9 mouse cellular contexts compared by ENCODE assay signal in genomic region chr10:117209469-117209938, GRCm38 (mm10). TPM values are rescaled to one million over a fixed set of nuclear protein-coding genes. Genes with fewer than 3 reads are reported as not detected.
DNase-seq lines count a peak whose midpoint lies in the region; ATAC-seq and TF ChIP-seq lines count a peak whose summit lies in the region.
"Had no signal": no experiment of that assay in that cellular context is flagged by ENCODE, and none has a peak within 500 bp of the region (broad histone marks: within the 10 kb centered on the region; RNA-seq: fewer than 3 reads in every experiment).

No protein-coding gene starts in this region.

- H3K9me3 ChIP-seq in midbrain, embryonic 11.5 days (ENCODE audit: control insufficient read depth, low read length), result no peaks in the 10 kb centered on the region

- TF ChIP-seq CTCF in gastrocnemius, adult 2 months (IDR thresholded peaks at IDR 0.05), result peak; percentile 85

- peak overlapping the region; percentile 63 for H3K4me3 ChIP-seq in gastrocnemius, adult 2 months
- peak overlapping the region; percentile 10; the same call in 1 of the 2 replicates for H3K4me3 ChIP-seq in midbrain, embryonic 11.5 days (ENCODE audit: low read depth, low read length)

- no peak overlapping the region for H3K27ac ChIP-seq in gastrocnemius, adult 2 months
- H3K27ac ChIP-seq in midbrain, embryonic 11.5 days (ENCODE audit: low read depth, low read length), result no peak overlapping the region

- peak overlapping the region; percentile 35; the same call in 1 of the 2 replicates for H3K4me2 ChIP-seq in midbrain, embryonic 11.5 days

- peaks cover 3% of the 10 kb centered on the region for H3K36me3 ChIP-seq in midbrain, embryonic 11.5 days (ENCODE audit: control insufficient read depth, insufficient read depth, low read length)

- H3K4me1 ChIP-seq in midbrain, embryonic 11.5 days (ENCODE audit: control insufficient read depth, insufficient read depth, low read length), result no peaks in the 10 kb centered on the region

- 7% methylated on average over 11 of the region's 11 CpGs for WGBS in large intestine, adult 2 months
- 14% methylated on average over 11 of the region's 11 CpGs for WGBS in midbrain, embryonic 11.5 days

- no peak for DNase-seq in gastrocnemius, adult 2 months
- DNase-seq in gastrocnemius, postnatal 10 days, result no peak
- DNase-seq in R1 (ENCODE audit: low read depth, low spot score), result peak; percentile 87
- peak; percentile 75 for DNase-seq in embryo, embryonic 9.5 days (ENCODE audit: extremely low spot score)
- DNase-seq in heart, postnatal 36 days, result peak; percentile 22 to 39
- DNase-seq in large intestine, adult 2 months (ENCODE audit: low read depth, low spot score), result peak; percentile 44
- DNase-seq in midbrain, embryonic 11.5 days (ENCODE audit: low spot score, missing footprints), result peak; percentile 94
- DNase-seq in testis, postnatal 14 days (ENCODE audit: low spot score), result peak; percentile 36

- ATAC-seq in midbrain, embryonic 11.5 days (ENCODE audit: low FRiP score), result peak; percentile 77

- intact Hi-C loops in gastrocnemius, adult 2 months (cut with DNase I), result loop anchor here (10.0 kb wide), 1 partner anchor 265 kb away; no protein-coding TSS in a partner anchor
- intact Hi-C loops in heart, postnatal 36 days (cut with DNase I), result loop anchor here (5.0 kb wide), 1 partner anchor 57 kb away; no protein-coding TSS in a partner anchor

- H3K27me3 ChIP-seq in midbrain, embryonic 11.5 days (ENCODE audit: control insufficient read depth, insufficient read depth, low read length), result no peaks in the 10 kb centered on the region

- no peak overlapping the region for H3K9ac ChIP-seq in midbrain, embryonic 11.5 days (ENCODE audit: low read length)

RNA-seq across cellular contexts. Expression of gene Yeats4, which starts 14.8 kb away (rescaled TPM):
- 10 to 100 TPM; 16.9 to 17.1 TPM for total RNA-seq in gastrocnemius, adult 2 months (2021)
- total RNA-seq in gastrocnemius, postnatal 10 days (2021), result 10 to 100 TPM; 24.5 to 25.2 TPM
- 10 to 100 TPM; 28.3 to 28.8 TPM for total RNA-seq in heart, postnatal 36 days (2021)
- 20.5 and 22.0 TPM in 2 replicates for polyA plus RNA-seq in large intestine, adult 2 months (2012; rRNA removed)
- 173 and 194 TPM in 2 replicates for polyA plus RNA-seq in midbrain, embryonic 11.5 days (2014; fragmentation: Nextera tagmentation; extraction: Ambion mirVana)

RNA-seq across cellular contexts. Expression of gene 9530003J23Rik, which starts 29.0 kb away (rescaled TPM):
- total RNA-seq in gastrocnemius, adult 2 months (2021), result not detected
- not detected for total RNA-seq in gastrocnemius, postnatal 10 days (2021)
- total RNA-seq in heart, postnatal 36 days (2021), result not detected
- not detected in 2 replicates for polyA plus RNA-seq in large intestine, adult 2 months (2012; rRNA removed)
- 0.14 TPM in 1 of 2 replicates, not detected in the other for polyA plus RNA-seq in midbrain, embryonic 11.5 days (2014; fragmentation: Nextera tagmentation; extraction: Ambion mirVana)
- total RNA-seq: adrenal gland, postnatal 36 days had no signal

Comparison
In these comparisons a context has a peak if more than half of its experiments do, and no peak if none do; other contexts are left out.
1. DNase-seq: peak in R1 (single experiment), embryo, embryonic 9.5 days (single experiment), heart, postnatal 36 days (2 of 2), large intestine, adult 2 months (single experiment), midbrain, embryonic 11.5 days (single experiment) and testis, postnatal 14 days (single experiment); none in gastrocnemius, adult 2 months (single experiment) and gastrocnemius, postnatal 10 days (single experiment).